Mouse (Mus musculus): ENCODE measurements around the gene Olfr556. TPM values are rescaled to one million over a fixed set of nuclear protein-coding genes. Genes with fewer than 3 reads are reported as not detected.

Gene Olfr556
- not detected for polyA plus RNA-seq (2012; fragmentation: generic; extraction: Trizol)

DNA sequence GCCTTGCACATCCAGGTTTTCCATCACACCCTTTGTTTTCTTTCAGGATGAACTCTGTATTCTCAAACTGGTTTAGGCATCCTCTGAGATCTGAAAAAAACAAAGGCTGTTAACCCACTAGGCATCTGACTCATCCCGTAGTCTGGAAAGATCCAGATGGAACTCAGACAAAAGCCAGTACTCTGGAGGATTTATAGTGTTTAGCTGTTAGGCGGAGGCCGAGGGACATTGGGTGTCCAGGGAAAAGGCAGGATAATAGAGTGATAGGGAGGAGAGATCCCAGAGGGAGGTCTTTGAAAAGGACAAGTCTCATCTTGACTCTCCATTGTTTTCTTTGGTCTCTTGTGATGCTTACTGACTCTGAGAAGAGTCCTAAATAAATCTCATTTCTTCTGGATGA is at the start of gene Olfr556:
Olfr556 (plus strand) TSS at position 301 of the 400 bp plus-strand sequence.

DNA sequence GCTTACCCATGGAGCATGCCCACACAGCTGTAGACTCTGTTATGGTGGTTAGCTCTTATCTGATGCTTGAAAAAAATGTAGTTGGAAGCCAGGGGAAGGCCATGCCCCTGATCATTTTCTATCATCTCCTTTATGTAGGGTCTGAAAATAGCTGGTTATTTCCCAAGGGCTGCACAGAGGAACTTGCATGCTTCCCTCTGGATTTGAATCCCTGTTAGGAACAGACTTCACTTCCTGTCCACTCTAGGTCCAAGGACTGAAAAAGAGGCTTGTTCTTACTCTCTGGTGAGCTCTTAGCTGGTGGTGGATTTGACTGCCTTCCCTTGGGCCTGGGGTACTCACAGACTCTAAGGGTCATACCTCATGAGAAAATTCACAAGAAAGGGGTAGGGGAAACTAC is 46.6 kb upstream of the Olfr556 start, which contains the start of gene Olfr553:
Olfr553 (minus strand) TSS at position 101 of the 400 bp plus-strand sequence.

DNA sequence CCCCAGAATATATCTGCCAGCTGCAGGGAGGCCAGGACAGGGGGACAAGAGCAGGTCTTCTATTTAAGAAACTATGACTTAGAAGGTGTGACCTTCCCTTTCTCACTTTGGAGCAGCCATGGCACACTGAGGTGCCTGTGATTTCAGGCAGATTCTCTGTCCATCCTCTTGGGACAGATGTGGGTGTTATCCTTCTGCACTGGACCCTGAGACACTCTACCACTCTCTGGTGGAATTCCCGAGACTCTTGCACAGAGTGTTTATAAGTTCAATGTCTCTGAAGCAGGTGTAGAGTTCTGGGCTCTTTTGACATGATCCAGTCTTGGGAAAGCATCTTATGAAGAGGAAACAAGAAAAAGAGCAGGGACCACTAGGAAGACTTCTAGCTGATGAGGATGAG is 26.6 kb upstream of the Olfr556 start, which contains the start of gene Olfr554:
Olfr554 (plus strand) TSS at position 301 of the 400 bp plus-strand sequence.

DNA sequence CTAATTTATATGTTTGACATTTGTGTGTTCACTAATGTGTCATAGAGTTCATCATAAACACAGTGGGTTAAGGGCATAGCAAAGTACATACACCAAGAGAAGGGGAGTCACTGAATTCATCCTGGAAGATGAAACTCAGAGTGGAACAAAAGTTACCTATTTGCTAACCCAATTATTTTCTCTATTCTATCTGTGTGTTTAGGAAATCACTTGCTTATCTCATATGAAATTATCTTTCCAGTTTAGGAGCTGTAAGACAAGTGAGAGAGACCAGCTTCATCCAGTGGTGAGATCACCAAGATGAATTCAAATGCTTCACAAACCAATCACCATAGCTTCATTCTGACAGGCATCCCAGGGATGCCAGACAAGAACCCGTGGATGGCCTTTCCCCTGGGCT is 6.2 kb upstream of the Olfr556 start, which contains the start of gene Olfr555:
Olfr555 (plus strand) TSS at position 301 of the 400 bp plus-strand sequence.

DNA sequence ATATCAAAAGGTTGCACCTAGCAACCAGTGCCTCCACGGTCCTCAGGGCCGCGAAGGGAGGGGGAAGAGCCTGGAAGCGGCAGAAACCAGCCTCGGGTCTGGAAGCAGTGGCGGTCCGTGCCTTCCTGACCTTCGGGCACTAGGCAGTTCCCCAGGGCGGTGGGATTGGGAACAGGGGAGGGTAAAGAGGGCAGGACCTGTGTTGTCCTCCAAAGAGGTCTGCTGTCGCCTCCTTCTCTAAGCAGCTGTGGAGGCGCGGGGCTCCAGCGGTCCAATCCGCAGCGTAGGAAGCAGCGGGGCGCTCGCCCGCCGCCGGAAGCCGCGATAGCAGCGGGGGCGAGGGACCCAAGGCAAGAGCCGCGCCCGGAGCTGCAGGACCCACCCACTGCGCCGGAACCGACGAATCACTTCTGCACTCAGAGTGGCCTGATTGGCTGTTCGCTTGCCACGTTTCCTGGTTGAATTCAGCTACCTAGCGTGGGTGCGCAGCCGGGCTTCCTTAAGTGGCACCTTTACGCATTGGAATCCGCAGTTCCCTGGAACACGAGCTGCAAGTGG is 22.3 kb downstream of the Olfr556 start, which contains the start of gene Trim68:
Trim68 (minus strand) TSS at position 384 of the 558 bp plus-strand sequence.

DNA sequence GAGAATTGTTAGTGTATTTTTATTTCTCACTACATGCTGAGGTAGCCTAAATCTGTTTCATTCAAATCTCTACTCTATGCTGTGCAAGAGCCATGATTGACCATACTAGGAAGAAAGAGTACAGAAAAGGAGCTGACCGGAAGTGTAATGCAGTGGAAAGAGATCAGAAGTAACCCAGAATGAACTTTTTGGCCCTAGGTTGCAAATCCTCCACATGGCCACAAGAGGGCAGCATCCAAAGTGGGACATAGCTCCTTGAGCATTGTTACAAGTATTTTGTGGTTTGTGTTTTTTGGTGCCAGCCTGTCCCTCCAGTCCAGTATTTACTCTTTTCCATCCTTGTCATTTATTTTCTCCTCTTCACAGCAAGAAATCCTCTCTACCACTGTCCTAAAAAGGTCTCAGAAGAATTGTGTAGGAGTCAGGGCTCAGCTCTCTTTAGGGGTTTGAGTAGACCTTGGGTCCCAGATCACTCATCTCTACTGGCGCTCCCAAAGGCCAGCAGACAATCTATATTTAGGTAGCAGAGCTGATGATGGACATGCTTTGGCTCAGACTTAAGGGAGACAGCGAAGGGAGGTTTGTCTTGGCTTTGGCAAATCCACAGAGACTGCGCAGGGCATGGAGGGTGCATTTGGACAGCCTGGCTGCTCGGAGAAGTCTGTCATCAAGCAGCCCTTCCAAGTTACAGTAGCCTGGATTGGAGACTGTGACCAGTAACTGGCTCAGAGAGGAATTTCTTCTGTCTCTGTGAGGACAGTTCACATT is 30.8 kb downstream of the Olfr556 start, which contains the start of gene Olfr557:
Olfr557 (plus strand) TSS at position 553 of the 768 bp plus-strand sequence.

DNA sequence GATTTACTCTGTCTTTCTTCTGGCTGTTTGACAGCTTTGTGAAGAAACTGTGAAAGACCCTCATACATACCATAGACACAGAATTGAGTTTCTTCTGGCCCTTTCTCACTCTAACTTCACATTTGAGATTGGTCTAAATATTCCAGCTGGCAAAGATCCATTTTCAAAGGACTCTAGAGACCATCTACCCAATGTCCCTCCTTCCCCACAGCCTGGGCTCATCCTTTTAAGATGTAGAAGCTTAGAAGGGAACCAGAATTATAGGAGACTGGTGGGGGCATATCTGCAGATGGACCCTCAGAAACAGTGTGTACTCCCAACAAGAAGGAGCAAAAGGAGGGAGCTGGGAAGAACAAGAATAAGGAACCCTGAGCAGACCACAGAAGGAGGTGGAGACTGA is 37.2 kb downstream of the Olfr556 start, which contains the start of gene Olfr558:
Olfr558 (plus strand) TSS at position 301 of the 400 bp plus-strand sequence.

DNA sequence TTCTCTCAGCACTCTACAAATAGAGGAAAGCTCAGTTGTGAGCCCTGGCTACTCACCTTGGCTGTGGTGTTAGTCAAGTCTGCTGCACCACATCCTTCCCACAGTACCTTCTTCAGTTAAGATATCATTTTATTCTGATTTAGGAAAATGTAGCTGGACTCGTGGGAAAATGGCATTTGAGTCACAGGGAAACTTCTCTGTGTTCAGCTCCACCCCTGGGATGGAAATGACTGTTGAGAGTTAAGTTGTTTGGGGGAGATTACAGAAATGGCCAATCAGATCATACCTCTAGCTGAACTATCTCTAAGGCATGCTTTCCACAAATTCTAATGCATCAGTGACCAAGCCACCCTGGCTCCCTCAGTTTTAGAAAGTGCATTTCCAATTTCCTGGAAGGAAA is 54.3 kb downstream of the Olfr556 start, which contains the start of gene Olfr33:
Olfr33 (minus strand) TSS at position 101 of the 400 bp plus-strand sequence.

Other genes starting within 250 kb of the Olfr556 start
- gene Rrm1, start 223.2 kb upstream of the Olfr556 start, polyA plus RNA-seq (2012; fragmentation: generic; extraction: Trizol) = 10 to 100 TPM; 24.7 to 75.1 TPM
- gene Olfr543, start 183.2 kb upstream of the Olfr556 start, polyA plus RNA-seq (2012; fragmentation: generic; extraction: Trizol) = under 1 TPM in 1 of 2 experiments, not detected in 1; 0.12 TPM
- under 1 TPM in 1 of 2 experiments, not detected in 1; 0.04 TPM for gene Olfr544, start 176.6 kb upstream of the Olfr556 start, polyA plus RNA-seq (2012; fragmentation: generic; extraction: Trizol)
- gene Olfr545, start 165.3 kb upstream of the Olfr556 start, polyA plus RNA-seq (2012; fragmentation: generic; extraction: Trizol) = not detected
- not detected for gene Olfr547, start 130.2 kb upstream of the Olfr556 start, polyA plus RNA-seq (2012; fragmentation: generic; extraction: Trizol)
- gene Olfr548-ps1, start 124.0 kb upstream of the Olfr556 start, polyA plus RNA-seq (2012; fragmentation: generic; extraction: Trizol) = not detected
- not detected for gene Olfr549, start 115.0 kb upstream of the Olfr556 start, polyA plus RNA-seq (2012; fragmentation: generic; extraction: Trizol)
- gene Trim21, start 99.4 kb upstream of the Olfr556 start, polyA plus RNA-seq (2012; fragmentation: generic; extraction: Trizol) = 1 to 10 TPM in 1 of 2 experiments, under 1 TPM in 1; 0.23 to 3.9 TPM
- gene Olfr550, start 93.5 kb upstream of the Olfr556 start, polyA plus RNA-seq (2012; fragmentation: generic; extraction: Trizol) = not detected
- gene Olfr551, start 73.0 kb upstream of the Olfr556 start, polyA plus RNA-seq (2012; fragmentation: generic; extraction: Trizol) = not detected
- gene Olfr552, start 67.1 kb upstream of the Olfr556 start, polyA plus RNA-seq (2012; fragmentation: generic; extraction: Trizol) = not detected
- gene Olfr553, start 46.7 kb upstream of the Olfr556 start, polyA plus RNA-seq (2012; fragmentation: generic; extraction: Trizol) = not detected
- not detected for gene Olfr554, start 26.5 kb upstream of the Olfr556 start, polyA plus RNA-seq (2012; fragmentation: generic; extraction: Trizol)
- not detected for gene Olfr555, start 6.1 kb upstream of the Olfr556 start, polyA plus RNA-seq (2012; fragmentation: generic; extraction: Trizol)
- gene Trim68, start 22.4 kb downstream of the Olfr556 start, polyA plus RNA-seq (2012; fragmentation: generic; extraction: Trizol) = 1 to 10 TPM in 1 of 2 experiments, under 1 TPM in 1; 0.36 to 3.6 TPM
- not detected for gene Olfr557, start 31.0 kb downstream of the Olfr556 start, polyA plus RNA-seq (2012; fragmentation: generic; extraction: Trizol)
- gene Olfr558, start 37.3 kb downstream of the Olfr556 start, polyA plus RNA-seq (2012; fragmentation: generic; extraction: Trizol) = not detected
- not detected for gene Olfr33, start 54.2 kb downstream of the Olfr556 start, polyA plus RNA-seq (2012; fragmentation: generic; extraction: Trizol)
- gene Olfr559, start 62.6 kb downstream of the Olfr556 start, polyA plus RNA-seq (2012; fragmentation: generic; extraction: Trizol) = not detected
- gene Olfr560, start 94.5 kb downstream of the Olfr556 start, polyA plus RNA-seq (2012; fragmentation: generic; extraction: Trizol) = not detected
- not detected for gene Olfr78, start 94.6 kb downstream of the Olfr556 start, polyA plus RNA-seq (2012; fragmentation: generic; extraction: Trizol)
- not detected for gene Olfr561, start 106.3 kb downstream of the Olfr556 start, polyA plus RNA-seq (2012; fragmentation: generic; extraction: Trizol)
- gene Olfr564, start 138.6 kb downstream of the Olfr556 start, polyA plus RNA-seq (2012; fragmentation: generic; extraction: Trizol) = not detected
- gene Olfr566, start 193.9 kb downstream of the Olfr556 start, polyA plus RNA-seq (2012; fragmentation: generic; extraction: Trizol) = not detected
- gene Olfr568, start 212.2 kb downstream of the Olfr556 start, polyA plus RNA-seq (2012; fragmentation: generic; extraction: Trizol) = not detected
- gene Olfr569, start 226.0 kb downstream of the Olfr556 start, polyA plus RNA-seq (2012; fragmentation: generic; extraction: Trizol) = not detected
- gene Olfr570, start 229.7 kb downstream of the Olfr556 start, polyA plus RNA-seq (2012; fragmentation: generic; extraction: Trizol) = not detected

All from C3H10T1/2 (cell line).